Mouse (Mus musculus) cerebellum, adult 18-20 months (tissue): Measurements from ENCODE around the gene A830005F24Rik.
A peak's percentile ranks its signal among the peaks of the same experiment; 100 is the strongest.
"Not testable (repeated sequence)": the region's sequence is repeated elsewhere in the genome, so short reads cannot be mapped to it uniquely, and the experiment has no call there.

Source experiments
- DNase-seq, 2 experiments: peaks; one replicate each; pipeline ENCODE4 v3.0.0; 2021

Gene A830005F24Rik

GRCm38 (mm10) chr13:48513003-48513929, at the start of gene A830005F24Rik, which contains the start of gene Zfp169:
TSS of gene A830005F24Rik (plus strand) at chr13:48513570.
TSS of gene Zfp169 (minus strand) at chr13:48513451.
- DNase-seq = peak; percentile 89 to 94

GRCm38 (mm10) chr13:48464170-48464569, 49.2 kb upstream of the A830005F24Rik start:
- DNase-seq = peak; percentile 52 to 75

GRCm38 (mm10) chr13:48466186-48466585, 47.2 kb upstream of the A830005F24Rik start:
- DNase-seq = no peak

GRCm38 (mm10) chr13:48468656-48469180, 44.7 kb upstream of the A830005F24Rik start:
- no peak for DNase-seq

DNA sequence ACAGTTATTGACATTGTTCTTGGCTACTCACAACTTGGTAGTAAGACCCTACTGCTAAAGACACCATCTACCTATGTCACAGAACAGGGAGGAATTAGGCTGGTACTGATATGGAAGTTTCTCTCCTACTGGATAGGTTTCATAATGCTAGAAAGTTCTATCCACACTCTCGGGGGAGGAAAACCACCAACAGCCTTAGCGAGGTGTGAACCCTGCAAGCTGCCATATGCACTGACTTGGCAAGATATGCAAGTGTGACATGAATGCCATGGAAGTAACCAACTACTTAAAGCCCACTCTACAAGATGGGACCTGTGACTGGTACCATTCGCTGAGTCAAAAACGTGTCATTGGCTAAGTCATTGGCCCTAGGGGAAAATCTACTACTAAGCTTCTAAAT, 29.8 kb upstream of the A830005F24Rik start:
- DNase-seq = no peak

- no peak for DNase-seq
Observed at GRCm38 (mm10) chr13:48490396-48491182, 22.8 kb upstream of the A830005F24Rik start.

GRCm38 (mm10) chr13:48493183-48493582, 20.2 kb upstream of the A830005F24Rik start:
- no peak for DNase-seq

- DNase-seq = peak; percentile 48 to 60
Observed at GRCm38 (mm10) chr13:48497693-48498221, 15.6 kb upstream of the A830005F24Rik start.

GRCm38 (mm10) chr13:48498676-48499075, 14.7 kb upstream of the A830005F24Rik start:
- DNase-seq = no peak

DNA sequence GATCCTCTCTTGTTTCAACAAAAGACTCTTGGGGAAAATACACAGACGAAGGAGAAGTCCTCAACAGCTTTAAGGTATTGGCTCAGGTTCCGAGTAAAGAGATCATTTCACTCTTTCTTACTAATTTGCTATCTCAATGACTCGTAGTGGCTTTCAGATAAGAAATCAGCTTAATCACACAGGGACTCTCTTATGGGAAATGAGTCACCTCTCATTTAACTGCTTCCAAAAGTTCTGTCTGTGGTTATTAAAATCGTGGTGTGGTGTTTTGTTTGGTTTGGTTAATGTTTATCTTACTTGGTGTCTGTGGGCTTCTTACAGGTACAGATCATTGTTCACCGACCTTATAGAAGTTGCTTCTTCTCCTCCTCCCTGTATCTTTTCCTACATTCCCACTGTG, 10.9 kb upstream of the A830005F24Rik start:
- no peak for DNase-seq

- no peak for DNase-seq
Observed at GRCm38 (mm10) chr13:48508661-48509060, 4.7 kb upstream of the A830005F24Rik start.

DNA sequence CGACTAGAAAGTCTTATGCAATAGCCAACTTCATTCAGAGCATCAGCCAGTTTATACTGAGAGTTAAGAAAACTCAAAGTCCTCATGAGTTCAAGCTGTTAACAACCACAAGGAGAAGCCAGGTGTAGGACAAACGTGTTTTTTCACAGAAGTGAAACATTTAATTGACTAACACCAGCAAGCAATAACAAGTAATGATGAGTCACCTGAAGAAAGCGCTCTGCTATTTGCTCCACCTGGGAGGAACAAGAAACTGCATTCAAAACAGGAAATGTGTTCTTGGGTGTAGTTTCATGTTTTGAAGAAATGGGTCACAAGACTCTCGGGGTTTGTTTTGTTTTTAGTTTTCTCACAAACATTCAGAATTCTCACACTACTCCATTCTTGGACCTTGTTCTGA, 2.5 kb downstream of the A830005F24Rik start:
- no peak for DNase-seq

DNA sequence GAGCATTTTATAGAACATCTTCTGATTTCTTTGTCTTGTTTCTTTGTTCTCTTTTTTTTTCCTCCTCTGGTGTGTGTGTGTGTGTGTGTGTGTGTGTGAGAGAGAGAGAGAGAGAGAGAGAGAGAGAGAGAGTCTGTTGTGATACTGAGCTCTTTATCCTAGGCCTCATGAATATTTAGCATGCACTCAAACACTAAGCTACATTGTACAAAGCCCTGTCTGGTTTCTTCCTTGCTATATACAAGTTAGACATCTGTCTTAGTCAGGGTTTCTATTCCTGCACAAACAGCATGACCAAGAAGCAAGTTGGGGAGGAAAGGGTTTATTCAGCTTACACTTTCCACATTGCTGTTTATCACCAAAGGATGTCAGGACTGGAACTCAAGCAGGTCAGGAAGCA, 5.8 kb downstream of the A830005F24Rik start:
- not testable (repeated sequence) for DNase-seq

- no peak for DNase-seq
Observed at GRCm38 (mm10) chr13:48525745-48526144, 12.4 kb downstream of the A830005F24Rik start.

DNA sequence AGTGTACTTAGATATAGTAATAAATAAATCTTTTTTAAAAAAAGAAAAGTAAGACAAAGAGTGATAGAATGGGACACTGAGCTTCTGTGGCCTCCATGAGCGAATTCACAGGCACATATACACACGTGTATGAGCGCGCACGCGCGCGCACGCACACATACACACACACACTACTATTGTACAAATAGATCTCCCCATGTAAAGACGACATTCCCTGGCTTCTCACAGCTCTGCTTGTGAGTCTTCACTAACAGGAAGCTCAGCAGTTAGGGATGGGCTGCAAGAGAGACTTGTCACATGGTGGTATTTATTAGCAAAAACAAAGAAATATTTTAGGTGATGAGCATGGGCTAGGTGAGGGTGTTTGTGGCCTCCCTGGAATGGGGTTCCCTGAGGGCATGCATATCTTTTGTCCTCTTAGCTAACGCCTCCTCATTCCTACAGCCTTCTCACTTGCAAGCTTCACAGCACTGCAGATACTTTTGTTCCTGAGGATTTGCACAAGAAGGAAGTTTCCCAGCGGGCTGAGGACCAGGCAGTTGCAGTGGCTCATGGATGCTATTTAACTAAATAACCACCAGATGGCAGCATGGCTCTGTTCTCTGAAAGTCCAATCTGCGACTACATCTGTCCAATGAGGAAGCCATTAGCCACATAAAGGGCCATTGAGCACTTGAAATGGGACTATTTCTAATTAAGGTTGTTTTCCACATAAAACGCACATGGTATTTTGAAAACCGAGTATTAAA, 14.9 kb downstream of the A830005F24Rik start:
- DNase-seq = peak; percentile 65 to 71

- DNase-seq = no peak
Observed at GRCm38 (mm10) chr13:48529028-48529427, 15.7 kb downstream of the A830005F24Rik start.

DNA sequence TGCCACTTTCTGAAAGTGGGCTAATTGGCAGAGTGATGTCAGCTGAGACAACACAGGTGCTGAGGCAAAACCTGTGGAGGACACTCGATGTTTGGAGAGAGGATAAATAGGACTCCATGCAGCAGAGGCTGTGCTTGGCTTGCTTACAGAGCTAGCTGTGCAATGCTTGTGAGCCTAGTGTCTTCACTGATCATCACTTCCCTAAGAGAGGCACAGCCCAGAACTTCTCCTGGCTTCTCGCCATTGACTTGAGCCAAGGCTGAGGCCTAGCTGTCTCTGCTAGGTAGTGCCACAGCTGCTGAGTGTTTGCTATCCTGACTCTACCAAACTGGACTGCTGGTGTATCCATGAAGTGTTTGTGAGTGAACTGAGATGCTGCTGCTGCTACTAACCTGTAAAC, 17.3 kb downstream of the A830005F24Rik start:
- DNase-seq = peak in 1 of 2 experiments; percentile 46

DNA sequence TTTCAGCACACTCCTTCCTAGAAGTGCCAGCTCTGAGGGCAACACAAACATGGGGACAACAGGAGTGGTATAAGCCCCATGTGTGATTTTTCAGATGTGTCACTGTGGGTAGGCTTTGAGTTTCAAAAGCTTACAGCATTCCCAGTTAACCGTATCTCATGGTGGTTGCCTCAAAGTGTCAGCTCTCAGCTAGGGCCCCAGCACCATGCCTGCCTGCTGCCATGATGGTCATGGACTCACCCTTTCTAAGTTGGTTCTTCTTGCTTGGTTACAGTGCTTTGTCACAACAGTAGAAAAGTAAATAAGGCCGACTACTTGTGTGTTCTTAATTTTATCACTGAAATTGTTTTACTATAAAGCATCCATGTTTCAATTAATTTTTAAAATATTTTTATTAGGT, 18.1 kb downstream of the A830005F24Rik start:
- DNase-seq = no peak

DNA sequence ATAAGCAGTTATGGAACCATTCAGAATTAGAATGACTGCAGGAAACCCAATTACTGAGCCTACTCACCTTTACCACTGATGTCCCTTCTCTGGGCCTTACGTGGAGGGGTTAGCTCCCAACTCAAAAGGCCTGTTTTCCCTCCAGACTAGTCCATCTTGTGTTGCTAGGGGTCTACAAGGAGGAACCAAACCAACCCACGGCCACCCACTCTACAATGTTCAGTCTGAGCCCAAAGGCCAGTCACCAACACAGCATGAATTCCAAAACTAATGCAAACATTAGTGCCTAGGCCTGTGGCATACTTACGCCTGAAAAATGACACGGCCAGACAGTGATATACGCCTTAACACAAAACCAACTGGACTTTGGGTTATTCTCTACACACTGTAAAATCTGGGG, 20.1 kb downstream of the A830005F24Rik start:
- no peak for DNase-seq

DNA sequence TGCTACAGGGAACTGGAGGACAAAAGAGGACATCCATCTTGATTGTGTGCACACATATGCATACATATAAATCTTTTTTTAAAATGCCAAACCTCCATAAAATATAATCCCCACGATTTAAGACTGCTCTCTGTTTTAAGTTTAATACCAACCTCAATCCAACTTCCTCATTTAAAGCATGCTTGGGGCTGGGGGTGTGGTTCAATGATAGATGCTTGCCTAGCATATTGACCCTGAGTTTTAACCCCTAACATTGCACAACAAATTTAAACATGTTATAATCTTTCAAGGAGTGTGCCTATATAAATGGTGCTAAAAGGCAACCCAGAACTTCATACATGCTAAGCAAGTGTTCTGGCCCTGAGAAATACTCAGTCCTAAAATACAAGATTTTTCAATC, 27.1 kb downstream of the A830005F24Rik start:
- no peak for DNase-seq

DNA sequence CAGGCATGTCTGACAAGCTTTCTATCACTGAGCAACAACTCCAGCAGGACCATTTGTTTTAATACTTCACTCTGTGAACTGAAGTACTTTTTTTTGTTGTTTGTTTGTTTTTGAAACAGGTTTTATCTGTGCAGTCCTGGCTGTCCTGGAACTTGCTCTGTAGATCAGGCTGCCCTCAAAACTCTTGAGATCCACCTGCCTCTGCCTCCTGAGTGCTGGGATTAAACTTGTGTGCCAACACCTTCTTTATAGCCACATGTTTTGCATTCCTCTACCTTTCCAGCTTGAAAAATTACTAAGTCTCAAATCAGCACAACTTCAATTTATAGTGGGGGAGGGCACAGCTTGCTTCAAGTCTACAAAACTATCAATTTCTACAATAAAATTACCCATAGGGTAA, 31.0 kb downstream of the A830005F24Rik start:
- no peak for DNase-seq

- DNase-seq = no peak
Observed at GRCm38 (mm10) chr13:48544867-48545266, 31.5 kb downstream of the A830005F24Rik start.
